Mouse (Mus musculus) right cerebral cortex, adult 2 months (tissue): ENCODE results near the gene Gemin8.

Source experiments
- DNase-seq, 2 experiments: peaks; one replicate each; pipeline ENCODE4 v3.0.0; 2021 to 2022; ENCODE audit warnings: low spot score in 2 of 2

Gene Gemin8

DNA sequence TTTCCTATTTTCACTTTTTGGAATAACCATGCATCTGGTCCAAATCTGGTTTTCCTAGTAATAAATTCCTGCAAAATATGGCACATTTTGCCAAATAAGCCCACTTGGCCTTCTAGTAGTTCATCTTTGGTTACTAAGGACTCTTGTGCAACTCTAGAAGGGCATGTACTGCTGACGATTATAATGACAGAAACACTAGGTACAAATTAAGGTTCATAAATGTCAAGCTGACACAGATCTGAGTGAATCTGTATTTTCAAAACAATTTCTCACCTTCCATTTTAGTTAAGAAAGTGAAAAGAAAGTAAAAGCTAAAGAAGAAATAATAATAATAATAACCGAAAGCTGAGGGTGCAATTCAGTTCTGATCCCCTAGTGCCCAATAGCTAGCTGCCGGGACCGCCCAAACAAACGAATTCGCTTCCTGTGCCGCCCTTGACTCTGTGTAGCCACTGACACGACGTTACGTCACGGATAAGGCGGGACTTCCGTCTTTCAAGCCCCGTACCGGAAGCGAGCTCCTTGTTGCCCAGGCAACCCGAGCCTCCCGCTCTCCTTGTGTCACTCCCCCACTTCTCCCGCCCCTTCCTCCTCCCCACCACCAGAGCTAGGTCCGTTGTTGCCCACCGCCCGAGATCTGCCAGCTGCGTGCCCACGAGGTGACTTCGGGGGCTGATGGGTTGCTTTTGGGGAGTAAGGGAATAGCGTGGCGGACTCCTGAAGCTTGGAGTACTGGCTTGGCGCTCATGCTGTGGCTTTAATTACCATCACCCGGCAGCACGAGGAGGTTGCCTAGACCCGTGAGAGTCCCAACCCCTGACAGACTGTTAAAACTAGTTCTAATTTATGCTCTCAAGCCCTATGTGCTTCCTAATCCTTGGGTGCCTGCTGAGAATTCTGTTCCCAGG is at the start of gene Gemin8:
Gene Gemin8, plus strand, starts transcription at position 563 of the 908 bp plus-strand sequence.
- DNase-seq: peak; percentile 92 to 97

- DNase-seq: peak in 1 of 2 experiments; percentile 15
Observed at GRCm38 (mm10) chrX:166147158-166147846, 23.0 kb upstream of the Gemin8 start.

DNA sequence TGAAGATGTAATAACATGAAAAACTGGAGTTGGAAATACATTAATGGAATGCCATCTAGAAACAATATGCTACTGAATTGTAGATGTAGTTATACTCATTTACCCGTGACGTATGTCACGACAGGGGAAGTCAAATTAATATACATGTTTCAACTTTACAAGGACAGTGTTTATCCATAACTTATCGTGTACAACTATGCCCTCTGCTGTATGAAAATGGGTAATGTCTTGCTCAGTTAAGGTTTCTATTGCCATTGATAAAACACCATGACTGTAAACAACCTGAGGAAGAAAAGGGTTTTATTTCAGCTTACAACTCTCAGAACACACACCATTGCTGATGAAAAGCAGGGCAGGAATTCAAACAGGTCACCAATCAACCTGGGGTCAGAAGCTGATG is 7.5 kb upstream of the Gemin8 start:
- DNase-seq: no peak

- peak in 1 of 2 experiments; percentile 53 for DNase-seq
Observed at GRCm38 (mm10) chrX:166167307-166167706, 2.9 kb upstream of the Gemin8 start.

DNA sequence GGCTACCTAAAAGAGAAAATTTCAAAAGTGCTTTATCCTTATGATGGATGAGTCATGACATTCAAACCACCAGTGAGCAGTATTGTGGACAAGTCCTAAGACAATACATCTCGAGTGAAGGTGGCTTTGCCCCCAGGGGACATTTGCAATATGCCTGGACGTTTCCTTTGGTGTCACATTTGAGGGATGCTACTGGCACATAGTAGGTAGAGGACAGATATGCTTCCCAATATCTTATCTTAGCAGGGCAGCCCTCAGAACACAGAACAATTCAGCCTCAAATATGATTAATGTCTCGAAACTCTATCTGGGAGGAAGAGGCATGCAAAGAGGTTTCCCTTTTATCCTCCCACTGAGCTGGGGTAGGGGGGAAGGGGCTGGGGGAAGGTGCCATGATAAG is 2.3 kb upstream of the Gemin8 start:
- no peak for DNase-seq

GRCm38 (mm10) chrX:166170800-166171738 is 815 bp downstream of the Gemin8 start:
- no peak for DNase-seq

DNA sequence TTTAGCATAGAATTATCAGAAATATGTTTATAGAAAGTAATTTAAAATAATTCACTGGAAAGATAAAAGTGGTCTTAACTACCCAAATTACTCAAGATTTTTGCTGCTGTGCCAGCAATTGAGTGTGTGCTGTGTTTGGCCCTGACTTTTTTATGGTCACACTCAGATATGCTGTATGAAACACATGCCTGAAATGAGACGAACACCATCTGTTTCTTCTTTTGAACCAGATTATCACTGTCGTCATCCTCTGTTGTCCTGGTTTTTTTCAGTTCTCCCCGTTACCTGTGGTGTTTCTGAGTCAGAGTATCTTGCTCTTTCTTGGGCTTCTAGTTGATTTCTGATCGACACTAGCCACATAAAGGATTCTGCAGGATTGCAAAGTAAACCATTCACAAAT is 1.8 kb downstream of the Gemin8 start:
- no peak for DNase-seq

GRCm38 (mm10) chrX:166172661-166173060 is 2.4 kb downstream of the Gemin8 start:
- DNase-seq: no peak

- DNase-seq: peak; percentile 17 to 31
Observed at GRCm38 (mm10) chrX:166173796-166174195, 3.5 kb downstream of the Gemin8 start.

- no peak for DNase-seq
Observed at GRCm38 (mm10) chrX:166177929-166178328, 7.7 kb downstream of the Gemin8 start.

DNA sequence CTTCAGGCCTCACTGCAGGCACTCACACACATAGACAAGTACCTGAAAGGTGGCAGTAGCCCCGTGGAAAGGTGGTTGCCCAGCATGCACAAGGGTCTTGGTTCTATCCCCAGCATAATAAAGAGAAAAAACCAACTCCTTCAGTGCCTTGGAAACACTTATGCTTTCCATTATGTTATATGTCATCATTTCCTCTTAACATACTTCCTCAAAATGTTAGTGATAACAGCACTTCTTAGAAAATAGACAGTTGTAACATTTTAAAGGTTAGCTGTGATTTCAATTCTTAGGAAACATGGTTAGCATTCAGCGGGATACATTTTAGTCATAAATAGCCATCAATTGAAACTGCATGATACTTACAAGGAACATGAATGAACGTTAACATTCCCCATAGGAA is 12.8 kb downstream of the Gemin8 start:
- no peak for DNase-seq

GRCm38 (mm10) chrX:166185327-166185913 is 15.2 kb downstream of the Gemin8 start:
- DNase-seq: no peak

DNA sequence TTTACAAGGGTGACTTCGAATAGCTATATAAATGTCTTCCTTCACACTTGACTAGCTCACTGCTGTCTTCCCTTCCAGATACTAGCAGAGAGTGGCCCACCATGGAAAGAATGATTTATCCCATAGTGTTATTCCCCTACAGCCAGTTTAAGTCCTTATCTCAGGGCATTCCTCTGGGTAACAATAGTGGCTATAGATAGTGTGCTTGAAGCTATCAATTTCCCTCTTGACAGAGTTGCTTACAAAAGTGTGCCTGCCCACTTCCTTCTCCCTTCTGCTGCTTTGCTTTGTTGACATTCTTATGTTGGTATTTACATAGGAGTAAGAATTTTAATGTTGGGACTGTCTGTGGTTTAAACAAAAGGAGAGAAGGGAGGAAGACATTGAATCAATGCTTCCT is 17.5 kb downstream of the Gemin8 start:
- DNase-seq: no peak

- no peak for DNase-seq
Observed at GRCm38 (mm10) chrX:166196327-166196726, 26.1 kb downstream of the Gemin8 start.

- no peak for DNase-seq
Observed at GRCm38 (mm10) chrX:166198266-166198665, 28.0 kb downstream of the Gemin8 start.

DNA sequence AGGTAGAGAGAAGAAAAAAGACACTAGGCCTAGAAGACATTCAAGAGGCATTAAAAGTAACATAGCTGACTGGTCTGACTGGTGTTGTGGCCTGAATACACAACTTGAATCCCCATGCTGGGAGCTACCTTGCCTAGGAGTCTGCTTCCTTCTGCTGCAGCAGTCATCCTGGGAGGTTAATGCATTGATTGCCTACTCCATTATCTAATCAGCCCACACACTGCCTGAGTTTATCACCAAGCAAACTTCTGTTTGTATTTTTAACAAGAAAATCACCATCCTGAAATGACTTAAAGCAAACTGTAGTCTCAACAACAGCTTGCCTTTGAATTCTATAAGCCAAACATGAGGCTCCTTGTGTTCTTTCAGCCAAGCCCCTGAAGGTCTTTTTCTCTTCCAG is 29.6 kb downstream of the Gemin8 start:
- DNase-seq: no peak

GRCm38 (mm10) chrX:166214576-166214975 is 44.3 kb downstream of the Gemin8 start:
- DNase-seq: no peak

DNA sequence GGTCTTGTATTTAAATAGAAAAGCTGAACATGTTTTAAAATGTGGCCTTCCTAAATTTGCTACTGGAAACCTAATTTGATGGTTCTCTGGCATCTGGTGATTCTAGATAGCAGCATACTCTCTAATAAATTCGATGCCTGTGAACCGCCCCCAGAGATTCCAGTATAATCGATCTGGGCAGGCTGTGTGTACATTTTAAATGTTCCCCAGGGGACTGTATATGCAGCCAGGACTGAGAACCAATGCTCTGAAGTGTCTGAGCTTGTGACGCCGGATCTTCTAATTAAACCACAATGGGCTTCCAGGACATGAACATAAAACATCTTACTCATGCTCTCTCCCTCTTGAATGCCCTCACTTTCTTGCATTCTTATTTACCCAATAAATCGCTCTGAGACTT is 46.0 kb downstream of the Gemin8 start:
- no peak for DNase-seq

DNA sequence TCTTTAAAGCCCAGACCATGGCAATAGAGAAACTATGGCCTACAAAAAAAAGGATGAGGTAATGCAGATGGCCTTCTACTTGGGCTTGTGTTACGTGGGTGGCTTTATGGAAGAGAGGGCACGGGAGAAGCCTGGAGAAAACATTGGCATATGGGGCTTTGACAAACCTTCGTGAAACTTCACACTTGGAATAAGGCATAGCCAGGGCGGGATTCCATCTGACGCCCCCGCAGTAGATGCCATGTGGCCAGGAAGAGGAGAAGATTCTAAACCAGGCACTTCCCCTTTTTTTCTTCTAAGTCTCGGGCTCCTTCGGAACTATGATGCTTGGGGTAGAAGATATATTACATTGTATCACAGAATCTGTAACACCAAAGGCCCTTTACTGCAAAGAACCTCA is 46.5 kb downstream of the Gemin8 start:
- peak; percentile 56 to 59 for DNase-seq

DNA sequence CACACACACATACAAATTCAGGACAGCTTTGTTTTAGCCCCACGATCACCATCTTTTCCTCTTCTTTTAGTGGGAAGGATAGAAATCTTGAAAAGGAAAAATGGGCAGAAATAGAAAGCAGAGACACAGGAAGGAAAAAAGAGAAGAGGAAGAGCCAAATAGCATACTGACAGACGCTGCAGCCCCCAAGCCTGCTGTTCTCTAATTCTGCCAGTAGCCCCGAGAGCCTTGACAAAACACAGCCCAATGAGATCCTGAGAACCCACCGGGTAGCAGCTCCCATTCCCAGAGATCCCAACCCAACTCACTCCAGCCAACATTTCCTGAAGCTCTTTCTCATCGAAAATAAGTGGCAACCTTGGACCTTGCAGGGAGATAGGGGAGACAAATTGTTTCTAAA is 49.1 kb downstream of the Gemin8 start:
- DNase-seq: peak in 1 of 2 experiments; percentile 41

DNA sequence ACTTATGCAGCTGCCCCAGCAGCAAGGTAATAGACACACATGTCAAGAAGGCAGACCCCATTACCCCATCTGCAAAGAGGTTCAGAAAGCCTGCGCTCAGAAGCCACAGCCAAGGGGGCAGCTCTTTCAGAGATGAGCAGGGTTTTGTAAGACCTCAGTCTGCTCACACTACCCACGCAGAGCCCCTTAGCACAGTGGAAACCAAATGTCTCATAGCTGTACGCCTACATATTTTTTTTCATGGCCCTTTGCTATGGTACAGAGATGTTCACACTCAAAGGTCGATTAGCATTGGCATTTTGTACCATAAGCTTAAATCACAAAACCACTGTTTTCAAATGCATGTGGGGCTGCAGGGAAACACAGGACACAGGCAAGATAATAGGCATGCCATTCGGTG is 56.6 kb downstream of the Gemin8 start:
- no peak for DNase-seq
